Mouse (Mus musculus) lung, postnatal 36 days (tissue): ENCODE data around the gene Gm21518.
"Not testable (repeated sequence)": the region's sequence is repeated elsewhere in the genome, so short reads cannot be mapped to it uniquely, and the experiment has no call there.

Experiments used
- DNase-seq: peaks from one replicate; pipeline ENCODE4 v3.0.0; 2022; ENCODE audit warnings: mixed read lengths

Gm21518 gene

GRCm38 (mm10) chrY:62190566-62190965 is at the start of gene Gm21518:
Gene Gm21518, plus strand, starts transcription at chrY:62190866.
- DNase-seq = not testable (repeated sequence)
